Mouse (Mus musculus) erythroblast, adult 5-6 weeks (primary cell): ENCODE results near the gene Serpinb6b. TPM values are rescaled to one million over a fixed set of nuclear protein-coding genes. Genes with fewer than 3 reads are reported as not detected.

Source experiments
- ATAC-seq: replicated peaks from 2 replicates; pipeline ENCODE4 v1.8.0; 2016; ENCODE audit warnings: moderate number of reproducible peaks, mild to moderate bottlenecking, moderate TSS enrichment, inconsistent platforms; ENCODE audit not compliant: poor library complexity, low FRiP score, severe bottlenecking
- total RNA-seq, 2 experiments: library from RNA; stranded (forward) in 1 of 2; stranded (reverse) in 1 of 2; fragments of 150-400 nt in 1 of 2; fragments of 200-764, 138-1000 nt in 1 of 2; gene quantifications; 2 replicates each; pipeline versions ENCODE4 v1.2.3 to v1.2.4; 2015 to 2017; ENCODE audit warnings: low replicate concordance in 2 of 2

Serpinb6b gene
- total RNA-seq, 2 experiments from 2014 or later: 24.2 to 25.4 TPM

DNA sequence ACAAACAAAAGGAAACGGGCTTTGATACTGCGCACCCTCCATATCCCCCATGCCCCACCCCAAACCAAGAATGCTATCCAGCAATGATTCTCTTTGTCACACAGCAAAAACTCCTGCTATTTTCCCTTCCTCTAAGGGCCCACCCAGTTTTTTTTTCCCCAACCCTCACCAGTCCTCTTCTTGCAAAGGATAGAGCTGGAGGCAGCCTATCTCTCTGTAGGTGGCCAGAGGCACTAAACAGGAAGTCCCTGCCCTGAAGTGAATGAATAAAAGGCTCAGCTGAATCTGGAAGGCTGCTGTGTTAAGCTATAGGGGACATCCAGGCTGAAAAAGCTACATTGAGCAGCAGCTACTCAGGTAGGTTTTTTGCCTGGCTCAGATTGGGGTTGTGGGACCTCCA is 62.2 kb downstream of the Serpinb6b start, which contains the start of gene Serpinb9b:
Gene Serpinb9b (plus strand): TSS at position 173 of the 400 bp plus-strand sequence.
- no peak for ATAC-seq

DNA sequence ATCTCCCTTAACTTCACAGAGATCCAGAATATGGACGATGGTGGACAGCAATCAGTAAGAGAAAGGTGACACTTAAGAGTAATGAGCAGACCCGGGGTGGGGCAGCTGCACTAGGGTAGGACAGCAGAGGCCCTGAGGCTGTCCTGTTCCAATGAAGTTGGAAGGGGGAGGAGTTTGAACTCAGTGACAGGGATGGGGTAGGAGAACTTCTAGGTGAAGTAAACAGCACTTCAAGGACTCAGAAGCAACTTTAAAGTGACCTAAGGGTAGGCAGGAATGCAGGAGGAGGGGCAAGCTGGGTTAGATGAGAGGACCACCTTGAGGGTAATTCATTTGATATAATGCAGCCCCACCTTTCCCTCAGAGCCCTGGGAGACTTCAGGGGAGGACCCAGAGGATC is 63.1 kb downstream of the Serpinb6b start:
- no peak for ATAC-seq

DNA sequence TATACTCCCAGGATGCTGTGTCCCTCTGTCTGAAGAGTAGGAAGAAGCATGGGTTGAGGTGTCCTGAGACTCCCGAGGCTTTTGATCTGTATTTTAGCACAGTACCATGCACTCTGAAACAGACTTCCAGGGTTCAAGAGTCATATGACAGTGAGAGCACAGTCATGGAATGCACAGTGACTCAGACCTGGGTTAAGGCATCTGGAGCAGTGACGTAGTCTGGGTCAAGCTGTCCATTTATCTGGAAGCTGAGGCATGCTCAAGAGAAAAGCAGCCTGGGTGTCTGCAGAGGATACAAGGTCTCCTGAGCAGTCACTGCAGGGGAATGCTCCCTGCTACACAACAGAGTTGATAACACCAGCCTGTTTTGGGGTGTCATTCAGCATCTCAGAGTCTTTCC is 63.5 kb downstream of the Serpinb6b start:
- 0 out of 2 replicates have a peak, but pooled peaks have one; percentile 24 for ATAC-seq

Other genes starting within 250 kb of the Serpinb6b start
- 0.21 TPM in 1 of 2 replicates, not detected in the other for gene Mylk4, start 181.3 kb upstream of the Serpinb6b start, total RNA-seq (2015; ENCODE audit: low replicate concordance)
- not detected in 2 replicates for gene Mylk4, start 181.3 kb upstream of the Serpinb6b start, total RNA-seq (2017; ENCODE audit: low replicate concordance)
- 2.7 and 7.5 TPM in 2 replicates for gene Wrnip1, start 163.2 kb upstream of the Serpinb6b start, total RNA-seq (2015; ENCODE audit: low replicate concordance)
- gene Wrnip1, start 163.2 kb upstream of the Serpinb6b start, total RNA-seq (2017; ENCODE audit: low replicate concordance): 18.2 and 20.5 TPM in 2 replicates
- not detected in 2 replicates for gene D930007J09Rik, start 162.4 kb upstream of the Serpinb6b start, total RNA-seq (2015; ENCODE audit: low replicate concordance)
- not detected in 2 replicates for gene D930007J09Rik, start 162.4 kb upstream of the Serpinb6b start, total RNA-seq (2017; ENCODE audit: low replicate concordance)
- gene Serpinb1a, start 114.0 kb upstream of the Serpinb6b start, total RNA-seq (2015; ENCODE audit: low replicate concordance): 141 and 144 TPM in 2 replicates
- 133 and 225 TPM in 2 replicates for gene Serpinb1a, start 114.0 kb upstream of the Serpinb6b start, total RNA-seq (2017; ENCODE audit: low replicate concordance)
- not detected in 2 replicates for gene Serpinb1c, start 67.0 kb upstream of the Serpinb6b start, total RNA-seq (2015; ENCODE audit: low replicate concordance)
- not detected in 2 replicates for gene Serpinb1c, start 67.0 kb upstream of the Serpinb6b start, total RNA-seq (2017; ENCODE audit: low replicate concordance)
- gene Serpinb9, start 38.0 kb downstream of the Serpinb6b start, total RNA-seq (2015; ENCODE audit: low replicate concordance): 10.9 and 13.3 TPM in 2 replicates
- 10.1 and 11.4 TPM in 2 replicates for gene Serpinb9, start 38.0 kb downstream of the Serpinb6b start, total RNA-seq (2017; ENCODE audit: low replicate concordance)
- 0.63 TPM in 1 of 2 replicates, not detected in the other for gene Serpinb9b, start 62.2 kb downstream of the Serpinb6b start, total RNA-seq (2015; ENCODE audit: low replicate concordance)
- not detected in 2 replicates for gene Serpinb9b, start 62.2 kb downstream of the Serpinb6b start, total RNA-seq (2017; ENCODE audit: low replicate concordance)
- gene Serpinb1b, start 113.4 kb downstream of the Serpinb6b start, total RNA-seq (2015; ENCODE audit: low replicate concordance): not detected in 2 replicates
- gene Serpinb1b, start 113.4 kb downstream of the Serpinb6b start, total RNA-seq (2017; ENCODE audit: low replicate concordance): not detected in 2 replicates
- not detected in 2 replicates for gene Serpinb9c, start 194.5 kb downstream of the Serpinb6b start, total RNA-seq (2015; ENCODE audit: low replicate concordance)
- not detected in 2 replicates for gene Serpinb9c, start 194.5 kb downstream of the Serpinb6b start, total RNA-seq (2017; ENCODE audit: low replicate concordance)
- gene Serpinb9d, start 227.8 kb downstream of the Serpinb6b start, total RNA-seq (2015; ENCODE audit: low replicate concordance): not detected in 2 replicates
- gene Serpinb9d, start 227.8 kb downstream of the Serpinb6b start, total RNA-seq (2017; ENCODE audit: low replicate concordance): not detected in 2 replicates